Mouse (Mus musculus): ENCODE measurements around the gene Sv2b. TPM values are rescaled to one million over a fixed set of nuclear protein-coding genes. Genes with fewer than 3 reads are reported as not detected.

Gene Sv2b
- polyA plus RNA-seq, 2 experiments, result 0.02 TPM; not detected in 1

GRCm38 (mm10) chr7:75085473-75085872 is 223.6 kb downstream of the Sv2b start:
- H3K4me3 ChIP-seq (ENCODE audit: insufficient read depth in 1 of 2, low read depth in 2 of 2, low read length in 2 of 2), result no peak overlapping the region
- no peak overlapping the region for H3K27ac ChIP-seq
- WGBS (ENCODE audit: insufficient replicate concordance), result 59% methylated on average over 4 of the region's 4 CpGs
- no peaks in the 10 kb centered on the region for H3K4me1 ChIP-seq (replicated peaks; ENCODE audit: control insufficient read depth in 2 of 2, insufficient read depth in 2 of 2, low read length in 1 of 2)
- H3K9me3 ChIP-seq (ENCODE audit: control insufficient read depth, low read length), result no peaks in the 10 kb centered on the region
- no peaks in the 10 kb centered on the region for H3K27me3 ChIP-seq (ENCODE audit: control insufficient read depth, insufficient read depth, low read length)
- H3K4me2 ChIP-seq (ENCODE audit: low read depth), result no peak overlapping the region
- no peaks in the 10 kb centered on the region for H3K36me3 ChIP-seq (replicated peaks; ENCODE audit: control insufficient read depth, insufficient read depth, low read depth)
- TF ChIP-seq CTCF (IDR thresholded peaks at IDR 0.05; ENCODE audit: low read depth) (no peak), EP300 (IDR thresholded peaks at IDR 0.05; ENCODE audit: low read depth) (no peak)
- no peak overlapping the region for H3K9ac ChIP-seq (replicated peaks)
- no peak for ATAC-seq (ENCODE audit: insufficient read depth)
- no peak for DNase-seq (ENCODE audit: low read depth in 3 of 3, low spot score in 3 of 3)

- DNase-seq (ENCODE audit: low read depth in 3 of 3, low spot score in 3 of 3), result no peak
- H3K9ac ChIP-seq (replicated peaks), result no peak overlapping the region
- no peaks in the 10 kb centered on the region for H3K27me3 ChIP-seq (ENCODE audit: control insufficient read depth, insufficient read depth, low read length)
- no peak overlapping the region for H3K4me2 ChIP-seq (ENCODE audit: low read depth)
- no peaks in the 10 kb centered on the region for H3K9me3 ChIP-seq (ENCODE audit: control insufficient read depth, low read length)
- no peak for TF ChIP-seq EP300 (IDR thresholded peaks at IDR 0.05; ENCODE audit: low read depth)
- TF ChIP-seq CTCF (IDR thresholded peaks at IDR 0.05; ENCODE audit: low read depth), result no peak
- no peak overlapping the region for H3K27ac ChIP-seq
- ATAC-seq (ENCODE audit: insufficient read depth), result no peak
- H3K4me3 ChIP-seq (ENCODE audit: insufficient read depth in 1 of 2, low read depth in 2 of 2, low read length in 2 of 2), result no peak overlapping the region
- H3K36me3 ChIP-seq (replicated peaks; ENCODE audit: control insufficient read depth, insufficient read depth, low read depth), result no peaks in the 10 kb centered on the region
- no peaks in the 10 kb centered on the region for H3K4me1 ChIP-seq (replicated peaks; ENCODE audit: control insufficient read depth in 2 of 2, insufficient read depth in 2 of 2, low read length in 1 of 2)
These were observed 228.9 kb downstream of the Sv2b start for GRCm38 (mm10) chr7:75080163-75080562.

GRCm38 (mm10) chr7:75077560-75078208 is 231.4 kb downstream of the Sv2b start:
- Histone ChIP-seq H3K4me3 (ENCODE audit: insufficient read depth in 1 of 2, low read depth in 2 of 2, low read length in 2 of 2) (no peak overlapping the region), H3K4me1 (replicated peaks; ENCODE audit: control insufficient read depth in 2 of 2, insufficient read depth in 2 of 2, low read length in 1 of 2) (no peaks in the 10 kb centered on the region), H3K4me2 (ENCODE audit: low read depth) (no peak overlapping the region), H3K9ac (replicated peaks) (no peak overlapping the region), H3K27ac (no peak overlapping the region), H3K36me3 (replicated peaks; ENCODE audit: control insufficient read depth, insufficient read depth, low read depth) (no peaks in the 10 kb centered on the region), H3K9me3 (ENCODE audit: control insufficient read depth, low read length) (no peaks in the 10 kb centered on the region), H3K27me3 (ENCODE audit: control insufficient read depth, insufficient read depth, low read length) (no peaks in the 10 kb centered on the region)
- 68% methylated on average over 8 of the region's 8 CpGs for WGBS (ENCODE audit: insufficient replicate concordance)
- no peak for DNase-seq (ENCODE audit: low read depth in 3 of 3, low spot score in 3 of 3)
- no peak for ATAC-seq (ENCODE audit: insufficient read depth)
- TF ChIP-seq EP300 (IDR thresholded peaks at IDR 0.05; ENCODE audit: low read depth), result no peak
- TF ChIP-seq CTCF (IDR thresholded peaks at IDR 0.05; ENCODE audit: low read depth), result no peak

Other genes with a start within 250 kb of the Sv2b start
- gene Akap13, start 146.3 kb upstream of the Sv2b start, polyA plus RNA-seq (2012; rRNA removed), result 6.5 and 9.0 TPM in 2 replicates
- gene Akap13, start 146.3 kb upstream of the Sv2b start, polyA plus RNA-seq (2014; fragmentation: Nextera tagmentation; extraction: Ambion mirVana), result 28.1 and 32.5 TPM in 2 replicates

All from liver, embryonic 14.5 days (tissue).